Mouse (Mus musculus): ENCODE data around the gene Fbn1.

- TF ChIP-seq CTCF (IDR thresholded peaks at IDR 0.05; ENCODE audit: low read depth), result no peak
- TF ChIP-seq EP300 (IDR thresholded peaks at IDR 0.05; ENCODE audit: low read depth), result no peak
Observed at GRCm38 (mm10) chr2:125355216-125355971, 152.4 kb downstream of the Fbn1 start.

All from liver, embryonic 14.5 days (tissue).